Mouse (Mus musculus) A20 (cell line): ENCODE measurements at regions not wholly inside any gene's neighbourhood (a gene's known extent, or its start where the extent isn't known, plus 50 kb on each side); places are given as distances from the start of the nearest gene placed in this dataset.

ENCODE experiments used
- DNase-seq: peaks from one replicate; pipeline ENCODE4 v3.0.0-alpha.2; 2011; ENCODE audit warnings: low read depth, low spot score

DNA sequence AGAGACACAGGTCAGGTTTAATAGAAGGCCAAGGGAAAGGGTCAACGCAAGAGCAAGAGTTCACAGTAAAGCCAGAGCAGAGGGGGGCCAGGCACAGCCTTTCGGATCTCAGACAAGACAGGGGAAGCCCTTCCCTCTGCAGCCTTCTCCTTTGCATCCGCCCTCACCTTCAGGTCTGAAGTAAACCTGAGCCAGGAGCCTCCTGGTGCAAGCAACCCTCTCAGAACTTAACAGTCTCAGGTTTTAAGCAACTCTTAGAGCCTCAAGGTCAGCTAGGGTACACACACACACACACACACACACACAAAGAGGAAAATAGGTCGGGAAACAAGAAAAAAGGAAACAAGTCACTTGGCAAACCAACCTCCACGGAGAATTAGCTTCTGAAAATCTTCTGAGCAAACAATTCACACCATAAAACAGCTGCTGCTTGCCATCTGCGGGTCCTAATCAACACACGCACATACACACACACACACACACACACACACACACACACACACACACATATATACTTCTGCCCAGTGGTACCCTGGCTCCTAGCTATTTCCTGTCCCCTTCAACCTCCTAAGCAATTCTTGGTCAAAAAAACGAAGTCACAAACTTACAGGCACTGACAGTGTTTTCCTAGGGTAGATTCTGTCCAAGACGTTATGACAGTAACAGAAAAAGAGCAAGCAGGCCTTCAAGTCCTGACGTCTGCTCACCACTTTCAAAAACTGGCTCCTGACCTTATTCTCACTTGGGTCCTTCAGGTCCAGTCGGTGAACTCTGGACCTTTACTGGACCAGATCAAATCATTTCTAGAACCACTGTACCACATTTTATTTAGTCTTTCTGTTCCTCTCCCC, 196.4 kb downstream of the Sox4 start:
- no peak for DNase-seq

DNA sequence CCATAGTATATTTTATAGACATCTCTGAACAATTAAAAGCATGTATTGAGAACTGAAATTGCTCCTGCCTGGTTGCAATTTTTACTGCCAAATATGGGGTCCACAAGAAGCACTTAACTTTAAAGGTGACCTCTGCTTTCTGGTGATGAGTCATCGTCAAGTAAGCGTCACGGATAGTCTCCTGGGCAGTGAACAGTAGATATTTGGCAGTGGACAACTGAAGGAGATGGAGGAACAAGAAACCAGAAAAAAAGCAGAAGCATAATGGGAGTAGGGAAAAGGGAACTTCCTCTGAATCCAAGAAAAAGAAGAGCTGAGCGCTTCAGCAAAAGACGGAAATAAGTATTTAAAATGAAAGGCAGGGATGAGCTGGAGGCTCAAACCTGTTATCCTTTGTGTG, 199.3 kb downstream of the Sox4 start:
- DNase-seq, result no peak

DNA sequence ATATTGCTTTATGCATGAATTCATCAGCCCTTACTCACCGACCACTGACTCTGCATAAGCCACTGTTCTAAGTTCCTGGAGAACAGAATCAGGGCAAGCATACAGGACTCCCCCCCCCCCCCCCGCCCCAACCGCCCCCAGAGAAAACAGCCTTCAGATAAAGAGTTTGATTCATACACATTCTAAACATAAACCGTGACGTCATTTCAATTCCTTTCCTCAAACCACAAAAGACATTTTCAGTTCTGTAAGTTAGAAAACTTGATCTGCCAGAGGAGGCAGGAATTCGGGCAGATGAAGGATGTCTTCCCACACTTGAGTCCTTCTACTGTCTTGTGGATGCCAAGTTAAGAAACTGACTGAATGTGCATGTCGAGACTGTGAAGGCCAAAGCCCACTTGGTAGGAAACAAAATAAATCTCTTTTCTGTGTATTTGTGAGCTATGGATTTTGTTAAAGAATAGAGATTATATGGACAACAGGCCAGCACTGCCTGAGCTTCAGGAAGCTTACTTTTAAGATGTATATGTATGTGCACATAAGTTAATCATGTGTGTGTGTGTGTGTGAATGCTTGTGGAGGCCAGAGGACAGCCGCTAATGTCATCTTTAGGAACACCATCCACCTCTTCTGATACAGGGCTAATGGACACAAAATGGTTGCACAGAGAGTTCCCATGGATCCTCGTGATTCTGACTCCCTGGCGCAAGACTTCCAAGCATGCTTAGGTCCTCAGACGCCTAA, 202.4 kb downstream of the Sox4 start:
- no peak for DNase-seq

DNA sequence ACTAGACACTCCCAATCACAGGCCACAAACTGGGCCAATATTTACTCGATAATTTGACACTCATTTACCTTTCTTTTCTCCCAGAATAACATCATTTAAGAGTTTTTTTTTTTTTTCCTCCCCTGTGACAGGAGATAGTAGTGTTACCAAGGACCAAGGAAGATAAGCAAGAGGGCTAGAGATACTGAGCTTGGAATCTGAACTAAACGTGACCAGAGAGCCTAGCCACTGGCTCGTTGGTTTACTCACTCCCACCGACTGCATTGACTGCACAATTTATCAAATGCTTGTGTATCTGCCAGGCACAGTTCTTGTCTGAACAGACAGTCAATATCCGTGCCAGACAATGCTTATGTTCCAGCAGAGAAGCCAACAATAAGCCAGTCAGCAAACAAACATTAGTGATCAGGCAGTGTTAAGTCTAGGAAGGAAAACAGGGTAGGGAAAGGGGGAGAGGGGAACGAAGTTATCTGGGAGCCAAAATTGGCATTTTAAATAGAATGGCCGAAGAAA, 213.3 kb downstream of the Sox4 start:
- DNase-seq, result no peak

DNA sequence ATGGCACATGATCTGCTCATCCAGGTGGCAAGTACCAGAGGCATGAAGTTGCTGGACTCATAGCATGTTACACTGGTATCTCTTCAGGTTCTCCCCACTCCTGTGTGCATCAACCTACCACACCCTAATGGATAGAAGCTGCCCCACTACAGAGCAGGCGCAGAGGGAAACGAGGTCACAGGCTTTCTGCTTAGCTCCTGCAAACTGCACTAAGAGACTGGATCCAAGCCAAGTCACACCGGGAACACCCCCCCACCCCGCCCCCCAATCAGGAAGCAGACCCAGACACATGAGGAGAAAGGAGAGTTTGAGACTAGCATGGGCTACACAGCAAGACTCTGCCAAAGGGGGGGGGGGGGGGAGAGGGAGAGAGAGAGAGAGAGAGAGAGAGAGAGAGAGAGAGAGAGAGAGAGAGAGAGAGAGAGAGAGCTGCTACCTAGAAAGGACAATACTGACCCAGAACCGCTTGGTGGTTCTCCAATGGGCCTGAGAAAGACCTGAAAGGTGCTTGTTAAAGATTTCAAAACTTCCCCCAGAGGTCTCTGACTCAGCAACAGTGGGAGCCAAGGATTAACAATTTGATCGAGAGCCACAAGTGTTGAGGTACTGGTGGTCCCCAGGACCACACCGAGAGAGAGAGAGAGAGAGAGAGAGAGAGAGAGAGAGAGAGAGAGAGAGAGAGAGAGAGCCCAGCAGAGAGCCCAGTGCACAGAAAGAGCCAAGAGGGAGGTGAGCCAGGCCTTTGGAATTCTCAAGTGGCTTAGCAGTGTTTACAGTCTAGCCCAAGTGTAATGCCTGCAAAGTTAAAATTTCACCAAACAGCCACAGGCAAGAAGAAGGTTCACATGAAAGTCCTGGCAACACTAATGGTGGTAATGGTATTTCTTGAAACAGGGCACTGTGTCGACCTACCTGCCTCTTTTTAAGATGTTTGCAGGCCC, 215.1 kb downstream of the Sox4 start:
- no peak for DNase-seq

DNA sequence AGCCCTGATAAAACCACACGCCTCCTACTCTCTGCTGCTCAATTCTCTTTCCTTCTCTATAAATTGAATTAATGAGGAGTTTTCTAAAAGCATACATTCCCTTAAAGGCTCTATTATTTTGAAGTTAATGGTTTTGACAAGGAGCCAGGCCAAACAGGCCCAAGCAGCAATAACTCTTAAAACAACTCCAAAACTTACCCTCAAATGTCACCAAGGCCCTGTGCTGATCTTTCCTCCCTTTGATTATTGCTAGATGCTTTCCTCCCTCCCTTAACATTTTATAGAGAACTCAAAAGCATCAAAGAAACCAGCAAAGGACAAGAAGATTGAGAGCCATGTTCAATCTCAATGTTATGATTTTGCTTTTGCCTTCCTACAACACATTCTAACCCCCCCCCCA, 221.0 kb downstream of the Sox4 start:
- DNase-seq, result no peak

DNA sequence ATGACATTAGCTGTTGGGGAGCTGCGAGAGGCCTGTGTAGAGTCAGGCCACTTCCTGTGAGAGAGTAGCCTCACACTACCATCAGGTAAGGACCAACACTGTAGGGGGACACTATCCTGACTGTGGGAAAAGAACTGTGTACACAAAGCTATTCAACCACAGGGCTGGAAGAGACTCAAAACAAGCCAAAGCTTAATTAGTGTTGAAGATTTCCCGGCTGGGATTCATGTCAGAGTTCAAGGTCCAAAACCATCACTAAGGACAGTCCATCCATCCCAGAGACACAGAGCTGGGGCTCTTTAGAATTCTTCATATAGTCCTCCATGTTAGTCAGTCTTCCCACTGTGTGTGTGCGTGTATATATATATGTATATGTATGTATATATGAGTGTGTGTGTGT, 221.5 kb downstream of the Sox4 start:
- no peak for DNase-seq

DNA sequence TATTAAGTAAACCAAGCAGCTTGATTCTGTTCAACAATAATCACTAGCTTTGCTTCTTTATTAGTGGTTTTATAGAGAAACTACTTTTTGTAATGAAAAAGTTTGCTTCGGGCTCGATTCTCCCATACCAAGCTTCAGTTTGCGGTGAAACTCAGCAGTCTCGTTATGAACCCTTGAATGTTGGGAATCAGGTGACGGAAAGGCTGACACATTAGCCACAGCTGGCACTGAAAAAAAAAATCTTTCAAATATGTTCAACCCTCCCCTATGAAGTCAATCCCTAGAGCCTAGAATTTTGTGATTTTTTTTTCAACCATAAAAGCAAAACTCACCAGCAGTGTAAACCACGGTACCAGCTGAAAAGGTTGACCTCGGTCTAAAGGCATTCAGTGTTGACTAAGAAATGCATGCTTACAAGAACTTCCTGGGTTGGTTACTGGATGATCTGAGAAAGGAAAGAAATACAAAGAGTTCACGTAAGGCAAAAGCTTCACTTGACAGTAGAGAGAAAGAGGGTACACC, 223.4 kb downstream of the Sox4 start:
- no peak for DNase-seq

DNA sequence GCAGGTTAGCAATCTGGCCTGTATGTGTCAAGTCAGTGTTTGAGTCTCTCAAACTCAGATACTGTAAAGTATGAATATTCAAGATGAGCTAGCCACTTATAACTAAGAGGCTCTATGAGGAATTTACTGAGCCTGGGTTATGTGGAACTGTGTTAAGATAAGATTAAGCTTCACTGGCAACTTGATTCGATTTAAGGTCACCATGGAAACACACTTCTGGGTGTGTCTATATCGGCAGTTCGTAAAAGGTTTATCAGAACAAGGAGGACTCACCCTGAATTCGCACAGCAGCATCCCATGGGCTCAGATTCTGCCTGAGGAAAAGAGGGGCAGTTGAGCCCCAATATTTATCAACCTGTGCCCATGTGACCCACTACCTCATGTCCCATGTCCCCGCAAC, 224.7 kb downstream of the Sox4 start:
- DNase-seq, result no peak

DNA sequence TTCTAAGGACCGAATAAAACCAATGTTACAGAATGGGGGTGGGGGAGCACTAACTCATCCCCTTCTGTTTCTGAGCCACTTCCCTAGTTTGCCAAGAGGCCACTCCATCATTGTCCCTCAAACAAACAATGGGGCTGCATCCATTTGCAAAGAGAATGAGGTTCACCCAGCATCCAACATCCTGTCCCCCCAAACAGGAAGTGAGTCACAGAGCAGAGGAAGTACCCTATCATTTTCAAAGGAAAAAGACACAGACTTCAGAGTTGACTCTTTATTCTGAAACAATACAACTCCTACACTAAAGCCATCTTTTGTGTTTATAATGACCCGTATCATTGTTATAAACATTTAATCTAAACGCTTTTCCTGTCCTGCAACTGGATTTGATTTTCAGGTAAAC, 229.2 kb downstream of the Sox4 start:
- no peak for DNase-seq

DNA sequence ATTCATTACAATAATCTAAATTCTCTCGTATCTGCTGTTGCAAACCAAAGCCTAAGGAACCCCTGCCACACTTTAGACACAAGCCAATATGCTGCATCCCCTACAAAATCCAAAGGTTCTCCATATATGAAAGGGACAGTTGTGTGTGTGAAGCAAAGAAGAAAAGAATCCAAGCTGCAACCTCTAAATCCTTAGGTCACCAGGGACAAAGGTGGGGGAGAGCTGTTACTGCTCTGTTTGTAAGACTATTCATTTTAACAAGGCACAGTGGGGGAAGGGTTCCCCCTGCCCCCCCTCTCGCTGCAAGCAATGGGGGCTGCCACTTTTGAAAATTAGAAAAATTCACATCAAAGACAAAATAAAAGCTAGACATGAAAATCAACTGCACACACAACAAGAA, 231.4 kb downstream of the Sox4 start:
- no peak for DNase-seq

DNA sequence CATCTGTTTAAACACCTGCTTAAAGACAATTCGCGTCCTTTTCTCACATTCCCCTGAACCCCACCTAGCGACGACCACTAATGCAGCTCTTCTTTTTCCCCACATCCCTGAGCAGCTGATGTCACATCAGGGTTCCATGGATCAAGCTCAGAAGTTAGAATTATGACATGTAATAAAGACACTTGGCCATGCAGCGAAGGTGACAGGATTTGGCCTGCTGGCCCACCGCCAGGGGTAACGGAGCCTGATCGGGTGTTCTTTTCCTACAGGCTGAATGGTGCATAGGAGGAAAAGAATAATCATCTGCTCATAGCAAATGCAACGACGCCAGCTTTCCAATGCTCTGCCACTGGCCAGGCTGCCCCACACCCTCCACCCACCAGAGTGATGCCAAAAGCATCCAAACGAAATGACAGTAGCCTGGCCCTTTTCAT, 231.9 kb downstream of the Sox4 start:
- no peak for DNase-seq

DNA sequence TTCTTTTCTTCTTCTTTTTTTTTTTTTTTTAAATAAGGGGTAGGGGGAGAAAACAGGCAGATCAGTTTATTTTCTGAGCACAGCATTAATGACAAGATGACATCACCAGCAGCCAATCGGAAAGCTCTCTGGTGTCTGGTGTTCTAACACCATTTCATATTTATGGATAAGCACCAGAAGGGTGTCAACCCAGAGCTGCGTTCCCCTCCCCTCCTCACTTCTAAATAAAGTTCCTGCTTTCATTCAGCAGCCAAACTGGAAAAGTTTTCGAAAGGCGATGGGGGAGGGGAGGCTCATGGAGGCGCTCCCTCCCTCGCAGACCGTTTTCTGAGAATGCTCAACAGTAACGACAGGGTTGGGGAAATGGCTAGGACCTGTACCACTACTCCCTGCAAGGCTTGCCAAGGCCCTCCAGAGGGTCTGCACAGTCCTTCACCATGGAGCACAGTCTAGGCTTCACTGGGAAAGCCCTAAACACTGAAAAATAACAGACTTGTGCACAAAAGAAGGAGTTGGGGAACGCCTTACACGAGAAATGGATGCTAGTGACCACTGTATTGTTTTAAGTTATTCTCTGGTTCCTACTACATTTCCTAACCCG, 232.8 kb downstream of the Sox4 start:
- DNase-seq, result no peak

DNA sequence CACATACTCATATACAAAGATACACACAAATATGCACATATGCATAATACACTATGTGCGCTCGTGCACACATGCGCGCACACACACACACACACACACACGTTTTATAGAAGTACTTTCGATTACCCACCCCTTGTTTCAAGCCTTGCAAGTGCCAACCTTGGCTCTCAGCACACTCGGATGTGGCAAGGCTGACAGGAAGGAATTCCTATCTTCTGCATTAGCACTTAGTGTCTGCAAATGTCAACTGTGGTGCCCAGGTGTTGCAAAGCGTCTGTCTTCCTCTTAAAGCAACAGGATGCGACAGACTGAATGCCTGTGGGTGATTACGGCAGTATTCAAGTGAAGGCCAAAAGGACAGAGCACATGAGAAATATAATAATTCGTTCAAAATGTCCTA, 233.3 kb downstream of the Sox4 start:
- DNase-seq, result no peak

DNA sequence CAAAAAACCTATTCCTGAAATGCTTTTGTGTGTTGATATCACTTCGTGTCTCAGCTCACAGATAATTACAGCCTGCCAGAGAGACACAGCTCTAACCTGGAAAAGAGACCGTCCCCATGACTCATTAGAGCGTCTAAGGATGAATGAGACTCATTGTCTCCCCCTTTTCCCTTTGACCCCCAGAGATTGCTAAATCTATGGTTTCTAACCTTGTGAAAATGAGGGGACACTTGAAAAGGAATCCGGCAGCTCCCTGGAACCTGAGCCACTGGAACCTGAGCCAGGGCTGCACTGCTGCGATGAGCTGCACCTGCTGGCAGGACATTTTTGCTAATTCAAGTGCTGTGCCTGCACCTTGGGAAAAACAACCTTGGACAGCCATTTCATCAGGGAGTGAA, 234.6 kb downstream of the Sox4 start:
- no peak for DNase-seq

DNA sequence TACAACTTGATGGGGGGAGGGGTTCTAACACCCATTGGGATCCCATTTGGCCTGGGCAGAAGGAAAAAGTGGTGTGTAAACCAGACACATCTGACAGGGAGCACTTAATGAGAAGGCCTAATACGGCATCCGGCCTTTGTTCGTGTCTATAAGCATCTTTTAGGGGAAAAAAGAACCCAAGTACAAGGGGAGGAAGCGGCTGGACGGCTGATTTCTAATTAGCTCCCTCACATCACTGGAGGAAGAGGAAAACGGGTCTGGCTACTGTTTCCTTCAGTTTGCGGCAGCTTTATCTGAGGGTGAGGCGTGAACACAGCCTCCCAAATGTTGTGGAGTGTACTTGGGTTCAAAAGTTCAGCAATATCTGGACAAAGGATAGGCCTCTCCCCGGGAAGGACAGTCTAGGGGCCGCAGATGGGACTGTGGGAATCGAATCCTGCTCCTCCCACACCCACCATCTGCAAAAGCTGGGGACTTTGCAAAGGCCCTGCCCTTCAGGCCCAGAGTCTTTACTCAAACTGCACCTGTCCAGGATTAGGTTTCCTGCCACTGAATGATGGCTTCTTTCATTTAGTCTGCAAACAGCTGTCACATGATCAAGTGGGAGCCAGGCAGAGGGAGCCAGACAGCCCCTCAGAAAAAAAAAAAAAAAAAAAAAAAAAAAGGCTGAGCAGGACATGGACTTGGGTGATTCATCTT, 235.2 kb downstream of the Sox4 start:
- no peak for DNase-seq

DNA sequence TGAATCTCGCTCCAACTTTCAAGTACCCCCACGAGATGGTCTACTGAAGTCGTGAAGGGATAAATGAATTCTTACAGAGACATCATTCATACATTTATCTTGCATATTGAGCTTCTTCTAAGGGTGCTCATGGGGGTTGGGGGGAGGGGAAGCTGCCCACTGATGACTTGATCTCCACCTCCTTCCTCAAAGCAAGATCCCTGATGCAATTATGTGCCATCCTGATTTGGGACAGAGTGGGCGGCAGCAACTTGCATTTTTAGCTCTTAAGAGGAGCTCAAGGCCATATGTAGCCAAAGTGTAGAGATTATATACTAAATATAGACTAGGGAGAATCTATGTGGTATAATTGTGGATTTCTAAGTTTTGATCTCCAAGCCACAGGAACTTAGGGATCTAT, 236.1 kb downstream of the Sox4 start:
- no peak for DNase-seq

DNA sequence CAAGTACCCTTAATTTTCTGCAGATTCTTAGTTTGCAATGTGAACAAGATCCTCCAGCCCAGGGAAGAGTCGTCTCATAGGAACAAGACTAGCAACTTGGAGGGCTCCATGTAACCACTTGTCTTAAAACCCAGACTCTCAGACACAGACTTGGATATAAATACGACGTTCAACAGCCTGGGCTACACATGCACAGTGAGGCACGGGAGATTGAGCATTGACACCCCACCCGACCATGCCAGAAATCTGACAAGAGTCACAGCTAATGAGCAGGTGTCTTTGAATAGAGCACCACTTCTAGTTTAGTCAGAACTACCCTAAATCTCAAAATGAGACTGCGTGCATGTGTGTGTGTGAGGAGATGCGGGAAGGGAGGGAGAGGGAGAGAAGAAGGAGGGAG, 243.5 kb downstream of the Sox4 start:
- no peak for DNase-seq

DNA sequence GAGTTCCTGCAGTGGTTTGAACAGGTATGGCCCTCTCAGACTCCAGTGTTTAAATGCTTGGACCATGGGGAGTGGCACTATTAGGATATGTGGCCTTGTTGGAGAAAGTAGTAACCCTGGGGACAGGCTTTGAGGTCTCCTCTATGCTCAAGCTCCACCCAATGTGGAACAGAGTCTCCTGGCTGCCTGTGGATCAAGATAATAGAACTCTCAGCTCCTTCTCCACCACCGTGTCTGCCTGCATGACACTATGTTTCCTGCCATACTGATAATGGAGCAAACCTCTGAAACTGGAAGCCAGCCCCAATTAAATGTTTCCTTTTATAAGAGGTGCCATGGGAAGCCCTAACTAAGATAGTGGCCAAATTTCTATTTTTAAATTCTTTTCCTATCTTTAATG, 252.2 kb downstream of the Sox4 start:
- no peak for DNase-seq

DNA sequence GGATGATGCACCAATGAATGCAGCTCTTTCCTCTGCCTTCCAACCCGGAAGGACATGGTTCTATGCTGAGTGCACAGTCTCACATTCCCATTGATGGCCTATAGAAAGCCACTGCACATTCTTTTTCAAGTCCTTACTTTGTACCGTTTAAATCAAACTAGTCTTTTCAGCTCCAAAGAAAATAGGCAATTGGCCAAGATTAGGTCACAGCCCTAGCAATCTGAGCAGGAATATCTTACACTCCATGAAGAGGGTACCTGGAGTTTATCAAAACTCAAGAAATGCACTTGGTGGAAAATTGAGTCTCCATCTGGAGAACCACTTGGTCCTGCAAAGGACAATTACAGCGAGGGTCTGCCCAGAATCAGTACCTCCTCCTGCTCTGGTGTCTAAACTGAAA, 253.4 kb downstream of the Sox4 start:
- no peak for DNase-seq
